Mouse (Mus musculus) hindbrain, embryonic 11.5 days (tissue): ENCODE measurements around the gene Spo11. TPM values are rescaled to one million over a fixed set of nuclear protein-coding genes. Genes with fewer than 3 reads are reported as not detected.

Experiments used
- ATAC-seq: fragments of 200-750 bp; cut with Nextera tagmentation; 2 replicates; pipeline ENCODE4 v1.8.0; 2017; ENCODE audit warnings: mild to moderate bottlenecking, moderate TSS enrichment, moderate library complexity; ENCODE audit not compliant: low FRiP score
- DNase-seq: peaks from one replicate; pipeline ENCODE4 v3.0.0-alpha.2; 2015; ENCODE audit warnings: low spot score
- H3K27ac ChIP-seq: fragments of 300-500 bp; sonication (generic); 2 replicates; pipeline ENCODE4 v1.5.1; 2014; ENCODE audit warnings: mild to moderate bottlenecking, low read depth, low read length
- H3K27me3 ChIP-seq: fragments of 300-500 bp; sonication (generic); 2 replicates; pipeline ENCODE4 v1.6.1; 2014; ENCODE audit warnings: mild to moderate bottlenecking, low read length, moderate library complexity, mixed read lengths; ENCODE audit not compliant: control insufficient read depth, insufficient read depth
- H3K36me3 ChIP-seq: fragments of 300-500 bp; sonication (generic); 2 replicates; pipeline ENCODE4 v1.6.1; 2014; ENCODE audit warnings: mild to moderate bottlenecking, low read length, moderate library complexity, mixed read lengths; ENCODE audit not compliant: control insufficient read depth, insufficient read depth
- H3K4me1 ChIP-seq: fragments of 300-500 bp; sonication (generic); replicated peaks from 2 replicates; pipeline ENCODE4 v1.6.1; 2014; ENCODE audit warnings: low read length, mixed read lengths; ENCODE audit not compliant: control insufficient read depth, insufficient read depth
- H3K4me2 ChIP-seq: fragments of 300-500 bp; sonication (generic); replicated peaks from 2 replicates; pipeline ENCODE4 v1.6.1; 2014; ENCODE audit warnings: mild to moderate bottlenecking, low read depth, low read length
- H3K4me3 ChIP-seq: fragments of 300-500 bp; sonication (generic); 2 replicates; pipeline ENCODE4 v1.5.1; 2014; ENCODE audit warnings: low read depth, low read length
- H3K9ac ChIP-seq: fragments of 300-500 bp; sonication (generic); 2 replicates; pipeline ENCODE4 v1.6.1; 2014; ENCODE audit warnings: low read depth, low read length
- H3K9me3 ChIP-seq: fragments of 300-500 bp; sonication (generic); 2 replicates; pipeline ENCODE4 v1.6.1; 2016; ENCODE audit warnings: low read length; ENCODE audit not compliant: control insufficient read depth
- WGBS: fragments of 180-500 bp; shearing (Covaris S2); extraction: QIAGEN DNeasy Blood & Tissue Kit; methylation state at CpG from one replicate; pipeline ENCODE4 v1.1.7; 2014; 5-methylcytosine and 5-hydroxymethylcytosine counted together
- polyA plus RNA-seq: library from polyadenylated mRNA; unstranded; fragments of >200 nt; fragmentation: Nextera tagmentation; extraction: Ambion mirVana; gene quantifications from 2 replicates; pipeline ENCODE4 v1.2.1, GENCODE M21; 2014

Spo11 gene
- polyA plus RNA-seq, 1 experiment from 2014 or later, result 0.74 TPM

DNA sequence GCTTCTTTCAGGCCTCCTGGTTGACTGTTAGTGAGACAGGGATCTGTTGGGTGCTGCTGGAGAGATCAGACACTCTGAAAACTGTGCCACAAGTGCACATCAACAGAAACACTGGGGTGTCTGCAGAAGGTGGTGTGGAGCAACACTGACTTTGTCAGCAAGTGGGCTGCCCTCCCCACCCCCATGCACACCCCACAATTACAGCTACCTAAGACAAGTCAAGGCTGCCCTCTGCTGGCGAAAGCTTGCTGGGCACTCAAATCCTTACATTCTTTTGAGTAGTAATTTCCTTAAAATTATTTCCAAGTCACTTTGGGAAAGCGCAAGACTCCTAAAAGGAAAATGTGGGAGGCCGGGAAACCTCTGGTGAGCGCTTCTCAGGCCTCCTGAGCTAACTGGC is 18.7 kb downstream of the Spo11 start:
- DNase-seq (peak; percentile 86), ATAC-seq (no peak)
- no peak overlapping the region for H3K9ac ChIP-seq
- no peaks in the 10 kb centered on the region for H3K27me3 ChIP-seq
- H3K4me1 ChIP-seq, result peaks cover 5% of the 10 kb centered on the region
- H3K4me2 ChIP-seq, result no peak overlapping the region
- H3K36me3 ChIP-seq, result no peaks in the 10 kb centered on the region
- H3K9me3 ChIP-seq, result no peaks in the 10 kb centered on the region
- WGBS, result 25% methylated on average over 4 of the region's 4 CpGs
- no peak overlapping the region for H3K4me3 ChIP-seq
- no peak overlapping the region for H3K27ac ChIP-seq

GRCm38 (mm10) chr2:172997748-172998147 is 20.2 kb downstream of the Spo11 start:
- peaks cover 7% of the 10 kb centered on the region for H3K4me1 ChIP-seq
- H3K36me3 ChIP-seq, result no peaks in the 10 kb centered on the region
- no peak overlapping the region for H3K9ac ChIP-seq
- no peaks in the 10 kb centered on the region for H3K9me3 ChIP-seq
- H3K27me3 ChIP-seq, result no peaks in the 10 kb centered on the region
- H3K4me3 ChIP-seq, result no peak overlapping the region
- 64% methylated on average over 11 of the region's 11 CpGs for WGBS
- no peak for ATAC-seq
- no peak overlapping the region for H3K27ac ChIP-seq
- no peak for DNase-seq
- H3K4me2 ChIP-seq, result no peak overlapping the region

DNA sequence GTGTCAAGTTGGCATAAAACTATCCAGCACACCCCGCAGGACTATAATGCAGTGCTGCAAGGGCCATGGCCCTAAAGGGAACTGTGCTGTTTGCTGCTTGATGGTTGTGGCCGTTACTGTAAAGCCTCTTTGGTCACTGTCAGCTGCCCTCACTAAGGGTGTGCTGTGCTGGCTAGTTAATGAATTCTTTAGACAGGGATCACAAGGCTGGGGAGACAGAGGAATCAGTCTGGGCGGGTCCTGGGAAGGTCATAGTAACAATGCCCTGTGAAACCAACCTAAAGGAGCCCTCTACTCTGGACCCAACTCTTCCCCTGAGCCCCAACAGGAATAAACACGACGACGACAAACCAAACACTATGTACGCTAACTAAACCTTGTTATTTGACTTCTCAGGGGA is 21.0 kb downstream of the Spo11 start:
- no peaks in the 10 kb centered on the region for H3K9me3 ChIP-seq
- H3K36me3 ChIP-seq, result no peaks in the 10 kb centered on the region
- DNase-seq (no peak), ATAC-seq (no peak)
- H3K27ac ChIP-seq, result no peak overlapping the region
- no peak overlapping the region for H3K4me2 ChIP-seq
- no peak overlapping the region for H3K4me3 ChIP-seq
- H3K4me1 ChIP-seq, result peaks cover 7% of the 10 kb centered on the region
- WGBS, result 67% methylated on average over 7 of the region's 7 CpGs
- H3K9ac ChIP-seq, result no peak overlapping the region
- no peaks in the 10 kb centered on the region for H3K27me3 ChIP-seq

GRCm38 (mm10) chr2:172999630-173000284 is 22.3 kb downstream of the Spo11 start, which contains the start of gene Rae1:
Rae1 (plus strand) TSS chr2:173000117.
- Histone ChIP-seq H3K36me3 (no peaks in the 10 kb centered on the region), H3K4me3 (peak within 1 kb of the TSS; percentile 93), H3K4me1 (peaks cover 7% of the 10 kb centered on the region), H3K9me3 (no peaks in the 10 kb centered on the region), H3K9ac (peak within 1 kb of the TSS; percentile 72), H3K27me3 (no peaks in the 10 kb centered on the region), H3K4me2 (peak within 1 kb of the TSS; percentile 82), H3K27ac (peak within 1 kb of the TSS; percentile 79)
- DNase-seq (peak; percentile 100), ATAC-seq (peak; percentile 95)
- under 1% methylated on average over 45 of the region's 45 CpGs for WGBS

DNA sequence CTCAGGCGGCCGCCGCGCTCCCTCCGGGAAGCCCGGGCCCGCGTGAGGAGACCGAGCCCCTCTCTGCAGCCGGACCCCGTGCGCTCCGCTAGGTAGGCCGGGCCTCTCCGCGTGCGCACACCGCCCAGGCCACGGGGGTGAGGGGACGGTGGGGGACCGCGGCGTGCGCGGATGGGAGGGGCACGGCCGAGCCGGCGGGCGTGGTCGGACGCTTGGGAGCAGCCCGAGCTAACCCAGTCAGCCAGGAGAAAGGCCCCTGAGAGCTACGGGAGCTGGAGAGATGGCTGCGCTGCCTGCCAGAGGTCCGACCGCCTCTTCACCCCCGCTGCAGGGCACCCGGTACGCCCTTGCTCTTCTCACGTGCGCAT is 22.8 kb downstream of the Spo11 start:
- Histone ChIP-seq H3K27me3 (no peaks in the 10 kb centered on the region), H3K4me1 (peaks cover 7% of the 10 kb centered on the region), H3K36me3 (no peaks in the 10 kb centered on the region), H3K4me3 (peak overlapping the region; percentile 93), H3K9me3 (no peaks in the 10 kb centered on the region), H3K9ac (peak overlapping the region; percentile 72), H3K4me2 (peak overlapping the region; percentile 82), H3K27ac (peak overlapping the region; percentile 79)
- ATAC-seq (peak; percentile 91), DNase-seq (no peak)
- WGBS, result 1% methylated on average over 33 of the region's 42 CpGs

- Histone ChIP-seq H3K4me1 (peaks cover 7% of the 10 kb centered on the region), H3K9ac (peak overlapping the region; percentile 72), H3K4me3 (peak overlapping the region; percentile 93), H3K27me3 (no peaks in the 10 kb centered on the region), H3K4me2 (peak overlapping the region; percentile 82), H3K9me3 (no peaks in the 10 kb centered on the region), H3K27ac (no peak overlapping the region), H3K36me3 (no peaks in the 10 kb centered on the region)
- 24% methylated on average over 8 of the region's 8 CpGs for WGBS
- ATAC-seq (no peak), DNase-seq (peak; percentile 49)
Observed at GRCm38 (mm10) chr2:173000921-173001320, 23.4 kb downstream of the Spo11 start.

- Histone ChIP-seq H3K4me1 (peaks cover 7% of the 10 kb centered on the region), H3K9ac (no peak overlapping the region), H3K4me2 (no peak overlapping the region), H3K9me3 (no peaks in the 10 kb centered on the region), H3K27me3 (no peaks in the 10 kb centered on the region), H3K36me3 (peaks cover 8% of the 10 kb centered on the region), H3K27ac (no peak overlapping the region), H3K4me3 (no peak overlapping the region)
- ATAC-seq, result no peak
- 91% methylated on average over 8 of the region's 8 CpGs for WGBS
- no peak for DNase-seq
Observed at GRCm38 (mm10) chr2:173003737-173004136, 26.2 kb downstream of the Spo11 start.

DNA sequence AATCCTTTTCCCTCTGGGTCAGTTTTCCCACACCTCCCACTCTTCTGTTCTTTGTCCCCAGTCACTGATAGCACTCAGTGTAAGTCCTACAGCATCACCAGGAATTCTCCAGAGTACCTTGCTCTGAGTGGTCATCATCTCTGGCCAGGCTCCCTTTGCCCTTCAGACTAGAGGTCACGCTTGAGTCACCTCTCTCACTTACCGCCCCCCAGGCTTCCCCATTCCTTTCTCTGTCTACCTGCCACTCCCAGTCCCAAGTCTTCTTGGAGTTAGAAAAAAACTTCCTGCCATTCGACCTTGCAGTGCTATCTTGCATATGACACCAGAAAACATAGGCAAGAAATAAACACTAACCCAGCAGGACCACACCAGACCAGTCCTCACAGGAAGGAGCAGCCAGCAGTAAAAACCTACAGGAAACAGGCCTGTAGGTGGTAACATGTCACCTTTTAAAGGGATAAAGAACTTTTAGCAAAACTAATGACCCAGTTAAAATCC is 32.8 kb downstream of the Spo11 start:
- Histone ChIP-seq H3K36me3 (peaks cover 21% of the 10 kb centered on the region), H3K27ac (no peak overlapping the region), H3K4me2 (no peak overlapping the region), H3K4me1 (no peaks in the 10 kb centered on the region), H3K9ac (no peak overlapping the region), H3K9me3 (no peaks in the 10 kb centered on the region), H3K4me3 (no peak overlapping the region), H3K27me3 (no peaks in the 10 kb centered on the region)
- DNase-seq, result no peak
- 76% methylated on average over 3 of the region's 3 CpGs for WGBS
- no peak for ATAC-seq

- H3K9ac ChIP-seq, result no peak overlapping the region
- ATAC-seq (no peak), DNase-seq (no peak)
- no peak overlapping the region for H3K4me2 ChIP-seq
- peaks cover 24% of the 10 kb centered on the region for H3K36me3 ChIP-seq
- H3K9me3 ChIP-seq, result no peaks in the 10 kb centered on the region
- 96% methylated on average over 8 of the region's 8 CpGs for WGBS
- no peak overlapping the region for H3K4me3 ChIP-seq
- H3K27me3 ChIP-seq, result no peaks in the 10 kb centered on the region
- H3K27ac ChIP-seq, result no peak overlapping the region
- no peaks in the 10 kb centered on the region for H3K4me1 ChIP-seq
Observed at GRCm38 (mm10) chr2:173011440-173011839, 33.9 kb downstream of the Spo11 start.
